Mouse (Mus musculus) cerebellum, postnatal 25 days (tissue): Measurements from ENCODE around the gene Lor.

Experiments used
- DNase-seq, 2 experiments: peaks; one replicate each; pipeline ENCODE4 v3.0.0; 2021; ENCODE audit warnings: mixed read lengths in 2 of 2

Lor gene

DNA sequence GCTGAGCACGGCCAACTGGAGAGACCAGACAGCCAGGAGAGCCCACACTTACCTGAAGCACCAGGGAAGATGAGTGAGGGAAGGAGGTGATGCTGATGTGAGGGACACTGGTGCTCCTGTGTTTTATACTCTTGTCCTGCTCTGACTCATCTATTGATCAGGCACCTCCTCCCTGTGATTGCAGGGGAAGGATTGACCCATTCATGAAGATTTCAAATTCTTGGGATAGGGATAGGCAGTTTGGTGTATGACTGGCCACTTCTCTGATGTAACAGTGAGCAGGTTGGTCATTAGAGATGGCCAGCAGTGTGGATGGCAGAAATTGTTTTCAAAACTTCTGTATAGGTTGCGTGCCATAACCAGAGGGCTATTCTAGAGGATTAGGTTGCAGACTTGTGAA lies at the start of gene Lor:
Gene Lor, minus strand, starts transcription at position 101 of the 400 bp plus-strand sequence.
- DNase-seq = no peak

DNA sequence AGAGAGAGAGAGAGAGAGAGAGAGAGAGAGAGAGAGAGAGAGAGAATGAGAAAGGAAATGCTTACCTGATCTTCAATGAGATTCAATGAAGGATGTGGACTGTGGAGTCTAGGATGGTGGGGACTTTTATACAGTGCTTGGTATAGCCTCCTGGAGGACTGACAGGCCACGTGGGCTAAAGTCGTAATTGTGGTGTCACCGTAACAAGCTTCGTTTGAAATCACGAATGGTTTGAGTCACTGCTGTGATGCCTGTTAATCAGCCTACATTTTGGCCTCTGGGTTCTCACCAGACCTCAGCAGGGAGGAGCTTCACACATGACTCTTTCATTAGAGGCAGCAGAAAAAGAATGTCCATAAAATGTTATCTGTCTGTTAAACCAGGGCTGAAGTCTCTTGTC lies 40.9 kb upstream of the Lor start, which contains the start of gene Prr9:
Gene Prr9, minus strand, starts transcription at position 101 of the 400 bp plus-strand sequence.
- DNase-seq = no peak

DNA sequence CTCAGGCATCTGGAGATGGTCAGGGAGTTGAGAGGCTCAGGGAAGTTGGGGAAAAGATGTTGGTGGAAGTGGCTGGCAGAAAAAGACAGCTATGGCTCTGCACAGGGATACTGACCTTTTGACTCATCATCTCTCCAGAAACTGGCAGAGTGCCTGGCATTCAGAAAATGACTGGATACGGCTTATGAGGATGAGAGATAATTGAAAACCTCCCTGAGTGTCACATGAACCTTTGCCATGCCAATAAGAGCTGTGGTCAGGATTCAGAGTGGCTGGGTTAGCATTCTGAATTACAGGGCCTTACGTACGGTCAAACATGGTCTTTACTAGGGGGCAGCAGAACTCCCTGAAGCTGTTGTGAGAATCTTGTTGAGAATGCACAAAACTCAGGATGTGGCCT lies 38.0 kb upstream of the Lor start:
- no peak for DNase-seq

DNA sequence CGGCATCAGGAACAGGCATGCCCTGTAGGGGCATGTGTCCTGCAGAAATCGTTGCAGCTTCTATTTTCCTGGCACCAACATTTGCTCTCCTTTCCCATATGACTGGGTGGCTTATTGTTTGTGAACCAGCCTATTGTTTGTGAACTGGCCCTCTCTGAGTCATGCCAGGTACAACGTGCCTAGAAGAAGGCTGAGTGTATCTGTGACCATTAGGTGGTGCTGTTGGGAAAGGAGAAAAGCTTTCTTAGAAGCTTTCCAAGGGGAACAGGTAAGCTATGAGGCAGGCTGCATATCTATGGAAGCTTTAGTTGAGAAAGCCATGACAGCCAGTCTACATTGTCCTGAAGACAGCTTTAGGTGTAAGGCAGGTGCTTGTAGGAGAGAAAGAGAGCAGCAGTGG lies 35.0 kb upstream of the Lor start:
- no peak for DNase-seq

DNA sequence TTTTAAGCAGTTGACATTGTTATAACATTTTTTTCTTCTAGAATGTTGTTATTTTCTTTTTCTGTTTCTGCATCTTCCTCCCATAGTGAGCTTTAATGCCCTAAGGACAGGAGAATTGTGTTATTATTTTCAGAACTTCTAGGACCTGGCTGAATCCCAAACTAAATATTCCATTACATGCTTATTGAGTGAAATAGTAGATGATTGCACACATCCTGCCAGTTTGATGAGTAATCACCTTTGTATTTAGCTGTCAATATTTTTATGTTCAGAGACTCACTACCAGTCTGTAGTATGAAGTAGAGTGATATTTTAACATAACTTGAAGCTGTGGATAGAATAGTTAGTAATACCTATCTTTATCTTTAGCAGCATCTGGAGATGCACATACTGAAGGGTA lies 28.6 kb upstream of the Lor start:
- no peak for DNase-seq

DNA sequence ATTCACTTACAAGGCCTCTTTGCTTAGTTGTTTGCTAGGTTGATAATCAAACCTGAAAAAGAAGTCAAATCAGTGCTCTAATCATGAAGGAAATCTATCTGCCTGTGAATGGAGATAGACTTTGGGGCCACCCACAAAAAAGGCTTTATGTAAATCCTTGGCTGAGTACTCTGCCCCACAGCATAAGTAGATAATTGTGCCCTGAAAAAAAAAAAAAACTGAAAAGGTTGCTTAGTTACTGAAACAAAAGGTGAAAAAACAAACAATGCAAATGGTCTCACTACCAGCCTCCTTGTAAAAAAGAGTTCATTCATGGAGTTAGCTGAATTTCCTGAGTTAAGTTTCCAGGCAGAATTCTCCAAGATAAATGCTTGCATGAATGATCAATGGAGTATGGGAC lies 27.8 kb upstream of the Lor start:
- no peak for DNase-seq

DNA sequence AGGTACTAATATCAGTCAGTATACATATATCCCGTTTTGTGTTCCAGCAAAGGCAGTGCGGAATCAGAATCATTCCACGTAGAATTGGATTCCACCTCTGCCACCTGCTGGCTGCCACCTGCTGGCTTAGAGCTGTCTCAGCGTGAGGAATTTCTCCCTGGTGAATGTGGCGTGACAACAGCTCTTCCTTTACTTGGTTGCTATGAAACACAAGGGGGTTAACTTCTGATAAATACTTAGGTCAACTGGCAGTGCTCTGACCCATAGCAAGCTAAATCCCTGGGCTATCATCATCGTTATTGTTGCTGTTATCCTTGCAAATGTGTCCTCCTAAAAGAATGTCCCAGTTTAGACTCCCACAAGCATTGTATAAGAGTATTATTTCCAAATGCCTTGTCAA lies 23.6 kb upstream of the Lor start:
- peak in 1 of 2 experiments; percentile 12 for DNase-seq

DNA sequence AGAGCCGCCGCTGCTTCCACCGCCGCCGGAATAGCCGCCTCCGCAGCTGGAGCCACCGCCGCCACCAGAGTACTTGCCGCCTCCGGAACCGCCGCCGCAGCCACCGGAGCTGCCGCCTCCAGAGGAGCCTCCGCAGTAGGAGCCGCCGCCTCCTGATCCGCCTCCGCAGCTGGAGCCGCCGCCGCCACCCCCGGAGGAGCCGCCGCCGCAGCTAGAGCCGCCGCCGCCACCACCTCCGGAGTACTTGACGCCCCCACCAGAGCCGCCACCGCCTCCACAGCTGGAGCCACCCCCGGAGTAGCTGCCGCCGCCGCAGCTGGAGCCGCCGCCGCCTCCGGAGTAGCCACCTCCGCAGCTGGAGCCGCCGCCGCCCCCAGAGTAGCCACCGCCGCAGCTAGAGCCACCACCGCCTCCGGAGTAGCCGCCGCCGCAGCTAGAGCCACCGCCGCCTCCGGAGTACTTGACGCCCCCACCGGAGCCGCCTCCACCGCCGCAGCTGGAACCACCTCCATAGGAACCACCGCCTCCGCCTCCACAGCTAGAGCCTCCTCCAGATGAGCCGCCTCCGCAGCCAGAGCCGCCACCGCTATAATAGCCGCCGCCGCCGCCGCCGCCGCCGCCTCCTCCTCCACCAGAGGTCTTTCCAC lies 1.5 kb downstream of the Lor start:
- DNase-seq = peak; percentile 10 to 32

DNA sequence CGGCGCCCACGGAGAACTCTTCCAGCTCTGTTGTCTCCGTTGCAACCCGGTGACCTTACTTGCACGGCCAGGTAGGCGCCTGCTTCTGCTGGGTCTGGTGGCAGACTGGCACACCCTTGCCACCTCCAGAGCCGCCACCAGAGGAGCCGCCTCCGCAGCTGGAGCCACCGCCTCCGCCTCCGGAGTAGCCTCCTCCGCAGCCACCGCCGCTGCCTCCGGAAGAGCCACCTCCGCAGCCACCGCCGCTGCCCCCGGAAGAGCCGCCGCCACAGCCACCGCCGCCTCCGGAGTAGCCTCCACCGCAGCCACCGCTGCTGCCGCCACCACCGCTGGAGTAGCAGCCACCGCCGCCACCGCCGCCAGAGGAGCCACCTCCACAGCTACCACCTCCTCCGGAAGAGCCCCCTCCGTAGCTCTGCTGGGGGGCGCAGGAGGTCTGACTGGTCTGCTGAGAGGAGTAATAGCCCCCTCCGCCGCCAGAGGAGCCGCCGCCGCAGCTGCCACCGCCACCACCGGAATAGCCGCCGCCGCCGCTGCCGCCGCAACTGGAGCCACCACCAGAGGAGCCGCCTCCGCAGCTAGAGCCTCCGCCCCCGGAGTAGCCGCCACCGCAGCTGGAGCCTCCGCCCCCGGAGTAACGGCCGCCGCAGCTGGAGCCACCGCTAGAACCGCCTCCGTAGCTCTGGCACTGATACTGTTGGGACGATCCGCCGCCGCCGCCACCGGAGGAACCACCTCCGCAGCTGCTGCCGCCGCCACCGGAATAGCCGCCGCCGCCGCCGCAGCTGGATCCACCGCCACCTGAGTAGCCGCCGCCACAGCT lies 2.3 kb downstream of the Lor start:
- DNase-seq = peak; percentile 15 to 18

DNA sequence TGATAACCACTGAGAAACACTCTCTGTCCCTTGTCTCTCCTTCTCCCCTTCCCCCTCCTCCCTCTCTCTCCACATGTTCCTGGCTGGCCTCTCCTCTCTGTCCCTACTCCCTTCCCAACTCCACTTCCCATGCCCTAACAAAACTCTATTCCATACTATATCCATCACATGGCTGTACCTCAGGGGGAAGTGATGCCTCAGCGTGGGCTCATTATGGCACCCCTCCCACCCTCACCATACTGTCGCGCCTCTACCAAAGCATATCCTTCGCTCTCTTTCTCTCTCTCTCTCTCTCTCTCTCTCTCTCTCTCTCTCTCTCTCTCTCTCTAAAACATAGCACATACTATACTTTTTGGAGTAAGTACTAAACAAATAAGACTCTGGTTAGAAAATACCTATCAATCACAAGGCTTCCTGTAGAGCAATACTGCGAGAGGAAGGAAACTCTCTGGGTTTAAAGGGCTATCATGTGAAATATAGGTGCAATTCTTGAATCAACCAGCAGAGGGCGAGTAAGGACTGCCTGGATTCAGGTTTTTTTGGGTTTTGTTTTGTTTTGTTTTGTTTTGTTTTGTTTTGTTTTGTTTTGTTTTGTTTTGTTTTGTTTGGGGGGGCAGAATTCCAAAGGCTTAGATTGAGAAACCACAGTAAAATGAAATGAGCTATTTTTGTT lies 32.4 kb downstream of the Lor start:
- peak in 1 of 2 experiments; percentile 4 for DNase-seq

DNA sequence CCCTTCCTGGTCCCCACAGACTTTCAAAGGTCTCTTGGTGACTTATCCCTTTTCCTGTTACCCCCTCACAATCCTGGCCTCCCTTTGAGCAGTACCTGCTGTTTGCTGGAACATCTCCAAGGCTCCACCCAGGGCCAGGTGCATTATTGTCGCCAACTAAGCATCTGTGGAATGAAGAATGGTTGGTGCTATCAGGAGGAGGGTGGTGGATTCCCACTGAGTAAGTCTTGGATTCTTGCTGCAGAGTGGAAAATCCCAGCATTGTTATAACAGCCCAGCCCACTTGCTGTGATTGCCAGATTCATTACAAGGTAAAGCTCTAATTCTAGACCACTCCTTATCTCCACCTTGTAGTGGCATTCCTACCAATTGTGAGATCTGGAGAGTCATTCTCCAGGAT lies 49.0 kb downstream of the Lor start:
- no peak for DNase-seq

DNA sequence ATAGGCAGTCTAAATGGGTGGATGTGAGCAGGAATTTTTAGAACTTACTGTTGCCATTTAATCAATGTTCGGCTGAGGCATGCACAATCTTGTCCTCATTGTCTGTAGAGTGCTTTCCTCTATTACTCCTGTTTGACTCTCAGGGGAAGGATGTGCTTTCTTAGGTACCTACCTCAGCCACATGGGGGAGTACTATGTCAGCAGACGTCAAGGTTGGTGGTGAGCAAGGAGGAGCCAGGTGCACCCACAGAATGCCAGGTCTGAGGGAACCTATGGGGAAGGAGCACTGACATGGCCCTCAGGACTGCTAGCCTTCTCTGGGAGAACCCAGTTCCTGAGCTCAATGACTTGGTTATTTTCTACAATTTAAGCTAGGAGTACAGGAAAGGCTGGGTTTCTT lies 49.7 kb downstream of the Lor start:
- no peak for DNase-seq
